Mouse (Mus musculus): ENCODE measurements around the gene Ankrd9.

DNA sequence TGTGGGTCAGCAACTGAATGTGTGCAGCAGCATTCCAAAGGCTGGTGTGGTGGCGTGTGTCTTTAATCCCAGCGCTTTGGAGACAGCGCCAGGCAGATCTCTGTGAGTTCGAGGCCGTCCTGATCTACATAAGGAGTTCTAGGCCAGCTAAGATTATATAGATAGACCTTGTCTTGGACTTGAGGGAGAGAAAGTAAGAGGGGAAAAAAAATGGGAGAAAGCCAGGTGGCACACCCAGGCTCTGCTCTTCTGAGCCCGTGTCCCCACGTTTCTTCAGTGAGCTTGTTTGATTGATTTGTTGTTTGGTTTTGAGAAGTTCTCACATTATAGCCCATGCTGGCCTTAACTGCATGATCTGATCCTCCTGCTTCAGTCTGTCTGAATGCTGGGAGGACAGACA is 11.7 kb upstream of the Ankrd9 start:
- no peak for TF ChIP-seq CTCF (IDR thresholded peaks at IDR 0.05; ENCODE audit: extremely low read depth, insufficient read depth, low read length)
- TF ChIP-seq POLR2A (IDR thresholded peaks at IDR 0.05; ENCODE audit: extremely low read depth, insufficient read depth, low read length) = no peak

Measured in cortical plate, adult 2 months (tissue).